Mouse (Mus musculus): ENCODE data around the gene Atp10a. TPM values are rescaled to one million over a fixed set of nuclear protein-coding genes. Genes with fewer than 3 reads are reported as not detected.
A peak's percentile ranks its signal among the peaks of the same experiment; 100 is the strongest.
"Not testable (repeated sequence)": the region's sequence is repeated elsewhere in the genome, so short reads cannot be mapped to it uniquely, and the experiment has no call there.

Gene Atp10a
- polyA plus RNA-seq, 1 experiment, result 6.2 TPM

DNA sequence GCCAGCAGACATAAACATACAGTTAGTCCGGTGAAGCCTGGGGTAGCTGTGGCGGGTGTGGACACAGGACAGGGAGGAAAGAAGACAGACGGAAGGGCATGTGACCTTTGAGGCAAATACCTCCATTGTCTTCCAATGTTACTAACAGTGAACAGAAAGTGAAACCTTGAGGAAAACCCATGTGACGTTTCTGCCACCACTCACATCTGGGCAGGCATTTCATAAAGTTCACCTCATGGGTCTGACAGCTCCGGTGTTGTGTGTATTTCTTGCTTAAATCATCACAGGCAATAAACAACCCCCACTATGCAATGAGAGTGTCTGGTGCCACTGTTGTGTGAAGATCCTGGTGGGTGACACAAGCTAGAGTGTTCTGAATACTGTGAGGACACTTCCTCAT lies 173.1 kb downstream of the Atp10a start:
- WGBS, result 90% methylated on average over 5 of the region's 5 CpGs
- no peak overlapping the region for H3K27ac ChIP-seq (ENCODE audit: insufficient read depth, low read length)

DNA sequence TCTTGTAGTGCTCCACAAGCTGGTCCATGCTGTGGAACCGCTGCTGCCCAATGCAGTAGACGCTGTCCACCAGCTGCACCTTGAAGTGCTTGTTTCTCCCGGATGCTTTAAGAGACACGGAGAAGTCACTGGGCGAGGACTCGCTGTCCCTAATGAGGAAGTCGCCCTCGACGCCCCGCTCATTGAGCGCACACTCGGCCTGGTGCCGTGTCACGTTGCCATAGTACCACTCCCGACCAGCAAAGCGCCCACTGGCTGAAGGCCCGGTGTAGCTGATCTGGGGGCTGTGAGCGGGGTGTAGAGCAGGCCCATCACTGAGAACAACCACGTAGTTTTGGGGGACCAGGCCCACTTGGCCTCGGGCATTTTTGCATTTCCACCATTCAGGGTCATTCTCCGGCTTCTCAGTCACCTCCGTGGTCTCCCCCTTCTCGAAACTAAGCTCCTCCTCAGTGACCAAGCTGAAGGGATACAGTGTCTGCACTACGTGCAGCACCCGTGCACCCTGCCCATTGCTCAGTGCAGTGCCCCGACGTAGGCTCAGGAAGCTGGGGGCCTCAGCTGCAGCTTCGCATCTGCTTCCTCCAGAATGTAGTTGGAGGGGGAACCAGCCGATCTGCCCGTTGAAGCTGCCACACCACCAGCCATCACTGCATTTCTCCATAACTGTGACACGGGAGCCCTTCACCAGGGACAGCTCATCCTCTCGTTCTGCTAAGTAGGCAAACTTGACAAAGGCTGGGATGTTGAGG lies 181.1 kb downstream of the Atp10a start:
- H3K4me1 ChIP-seq (ENCODE audit: control insufficient read depth, insufficient read depth, low read length); DNase-seq; H3K27ac ChIP-seq (ENCODE audit: insufficient read depth, low read length); H3K27me3 ChIP-seq (ENCODE audit: control insufficient read depth, insufficient read depth, low read length); H3K4me3 ChIP-seq (replicated peaks; ENCODE audit: insufficient read depth, low read depth, low read length): not testable (repeated sequence)
- 94% methylated on average over 32 of the region's 32 CpGs for WGBS

More for the DNA sequence above, 173.1 kb downstream of the Atp10a start:
- no peak overlapping the region for H3K4me3 ChIP-seq (replicated peaks; ENCODE audit: insufficient read depth, low read depth, low read length)
- TF ChIP-seq POLR2A (IDR thresholded peaks at IDR 0.05; ENCODE audit: borderline replicate concordance, insufficient read depth, low read length) (no peak), CTCF (IDR thresholded peaks at IDR 0.05; ENCODE audit: borderline replicate concordance, insufficient read depth, low read depth, low read length) (no peak)
- H3K27me3 ChIP-seq (ENCODE audit: control insufficient read depth, insufficient read depth, low read length), result no peaks in the 10 kb centered on the region
- H3K4me1 ChIP-seq (ENCODE audit: control insufficient read depth, insufficient read depth, low read length), result no peaks in the 10 kb centered on the region
- no peak for DNase-seq

DNA sequence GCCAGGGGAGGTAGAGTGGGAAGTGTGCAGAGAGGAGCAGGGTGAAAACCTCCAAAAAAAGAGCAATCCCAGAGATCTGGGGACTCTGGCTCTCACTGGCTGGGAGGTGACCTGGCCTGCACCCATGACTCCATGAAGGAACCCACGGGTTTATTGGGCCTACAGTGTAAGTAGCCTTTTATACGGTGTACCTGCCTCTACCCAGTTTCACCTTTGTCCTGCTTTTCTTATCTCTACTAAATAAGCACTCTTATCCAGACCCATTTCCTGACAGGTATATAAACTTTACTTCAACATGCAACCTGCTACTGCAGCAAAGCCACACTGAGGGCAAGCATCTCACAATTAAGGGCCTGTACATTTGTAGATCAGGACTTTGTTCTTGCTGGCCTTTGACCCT lies 184.4 kb downstream of the Atp10a start:
- peaks cover 15% of the 10 kb centered on the region for H3K4me1 ChIP-seq (ENCODE audit: control insufficient read depth, insufficient read depth, low read length)
- WGBS, result 90% methylated on average over 2 of the region's 2 CpGs
- TF ChIP-seq CTCF (IDR thresholded peaks at IDR 0.05; ENCODE audit: borderline replicate concordance, insufficient read depth, low read depth, low read length) (no peak), POLR2A (IDR thresholded peaks at IDR 0.05; ENCODE audit: borderline replicate concordance, insufficient read depth, low read length) (no peak)
- no peak for DNase-seq
- H3K27me3 ChIP-seq (ENCODE audit: control insufficient read depth, insufficient read depth, low read length), result no peaks in the 10 kb centered on the region
- H3K27ac ChIP-seq (ENCODE audit: insufficient read depth, low read length), result no peak overlapping the region
- H3K4me3 ChIP-seq (replicated peaks; ENCODE audit: insufficient read depth, low read depth, low read length), result no peak overlapping the region

DNA sequence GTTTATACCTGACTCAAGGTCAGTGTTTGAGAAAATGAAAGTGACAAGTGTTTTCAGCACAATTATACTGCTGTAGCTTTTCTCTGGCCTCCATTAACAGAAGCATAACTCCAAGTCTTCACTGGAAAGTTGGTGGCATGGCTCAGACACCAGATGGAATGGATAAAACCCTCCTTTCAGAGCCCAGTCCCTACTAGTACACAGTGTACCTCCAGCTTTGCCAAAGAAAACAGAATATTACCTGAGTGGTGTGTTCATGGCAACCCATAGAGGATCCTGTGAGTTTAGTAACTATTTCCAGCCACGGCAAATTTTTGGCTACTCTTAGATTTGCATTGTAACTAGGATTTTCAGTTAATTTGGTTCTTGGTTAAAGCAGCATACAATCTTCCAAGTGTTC lies 185.1 kb downstream of the Atp10a start:
- no peak for TF ChIP-seq CTCF (IDR thresholded peaks at IDR 0.05; ENCODE audit: borderline replicate concordance, insufficient read depth, low read depth, low read length)
- TF ChIP-seq POLR2A (IDR thresholded peaks at IDR 0.05; ENCODE audit: borderline replicate concordance, insufficient read depth, low read length), result no peak
- H3K27ac ChIP-seq (ENCODE audit: insufficient read depth, low read length), result no peak overlapping the region

DNA sequence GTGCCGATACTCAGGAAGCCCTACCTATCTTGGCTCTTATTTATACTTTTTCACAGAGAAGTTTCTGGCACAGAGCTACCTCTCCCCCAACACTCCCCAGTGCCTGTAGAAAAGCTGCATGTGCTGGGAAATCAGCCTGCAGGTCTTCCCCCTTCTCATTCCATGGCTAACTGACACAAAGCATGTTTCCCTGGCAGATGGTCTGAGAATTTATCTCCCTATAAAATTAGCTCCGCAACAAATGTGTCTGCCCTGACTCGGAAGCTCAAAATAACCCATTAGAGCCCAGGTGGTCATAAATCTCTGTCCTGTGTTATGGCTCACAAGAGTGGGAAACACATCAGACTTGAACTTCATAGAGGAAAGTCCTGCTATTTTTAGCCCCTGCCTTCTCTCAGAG lies 186.9 kb downstream of the Atp10a start:
- H3K4me3 ChIP-seq (replicated peaks; ENCODE audit: insufficient read depth, low read depth, low read length), result no peak overlapping the region
- peak; percentile 55 to 80 for DNase-seq
- TF ChIP-seq POLR2A (IDR thresholded peaks at IDR 0.05; ENCODE audit: borderline replicate concordance, insufficient read depth, low read length) (no peak), CTCF (IDR thresholded peaks at IDR 0.05; ENCODE audit: borderline replicate concordance, insufficient read depth, low read depth, low read length) (no peak)
- H3K27ac ChIP-seq (ENCODE audit: insufficient read depth, low read length), result peak overlapping the region; percentile 99
- H3K4me1 ChIP-seq (ENCODE audit: control insufficient read depth, insufficient read depth, low read length), result peaks cover 15% of the 10 kb centered on the region
- H3K27me3 ChIP-seq (ENCODE audit: control insufficient read depth, insufficient read depth, low read length), result no peaks in the 10 kb centered on the region
- 6% methylated on average over 3 of the region's 3 CpGs for WGBS

More for the DNA sequence above, 185.1 kb downstream of the Atp10a start:
- no peaks in the 10 kb centered on the region for H3K27me3 ChIP-seq (ENCODE audit: control insufficient read depth, insufficient read depth, low read length)
- H3K4me1 ChIP-seq (ENCODE audit: control insufficient read depth, insufficient read depth, low read length), result peaks cover 15% of the 10 kb centered on the region
- H3K4me3 ChIP-seq (replicated peaks; ENCODE audit: insufficient read depth, low read depth, low read length), result no peak overlapping the region
- DNase-seq, result no peak
- 73% methylated on average over 1 of the region's 1 CpGs for WGBS

DNA sequence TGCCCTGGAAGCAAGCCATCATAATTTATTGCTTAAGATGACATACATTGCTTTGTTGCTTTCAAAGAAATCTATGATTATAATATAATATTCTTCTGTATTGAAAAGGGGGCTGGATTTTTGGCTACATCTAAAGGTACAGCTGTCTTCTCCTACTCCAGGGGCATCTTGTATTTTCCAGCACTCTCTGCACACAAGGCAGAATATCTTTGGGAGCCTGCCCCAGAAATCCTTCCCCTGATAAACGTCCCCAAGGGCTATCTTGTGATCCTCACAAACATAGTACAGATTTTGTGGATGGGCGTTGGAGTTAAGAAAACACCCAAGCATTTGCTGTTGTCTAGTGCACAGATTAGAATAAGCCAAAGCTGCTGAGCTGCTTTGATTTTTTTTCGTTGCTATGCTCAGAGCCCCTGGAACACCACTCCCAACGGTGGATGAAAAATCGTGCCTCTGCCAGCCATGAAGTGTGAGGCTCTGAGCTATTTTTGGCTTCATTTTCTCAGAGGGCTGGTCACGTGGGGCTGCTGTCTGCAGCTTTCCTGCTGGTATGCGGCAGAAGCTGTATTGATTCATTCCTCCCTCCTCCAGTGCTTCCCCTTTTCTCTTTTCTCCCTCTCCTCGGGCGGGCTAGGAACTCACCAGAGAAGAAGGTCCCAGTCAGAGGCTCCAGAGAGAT lies 187.9 kb downstream of the Atp10a start:
- peak; percentile 55; the same call in 1 of the 2 replicates for TF ChIP-seq POLR2A (IDR thresholded peaks at IDR 0.05; ENCODE audit: borderline replicate concordance, insufficient read depth, low read length)
- TF ChIP-seq CTCF (IDR thresholded peaks at IDR 0.05; ENCODE audit: borderline replicate concordance, insufficient read depth, low read depth, low read length), result no peak
- 0% methylated on average over 9 of the region's 9 CpGs for WGBS
- Histone ChIP-seq H3K4me3 (replicated peaks; ENCODE audit: insufficient read depth, low read depth, low read length) (no peak overlapping the region), H3K27me3 (ENCODE audit: control insufficient read depth, insufficient read depth, low read length) (no peaks in the 10 kb centered on the region), H3K27ac (ENCODE audit: insufficient read depth, low read length) (peak overlapping the region; percentile 86), H3K4me1 (ENCODE audit: control insufficient read depth, insufficient read depth, low read length) (peaks cover 15% of the 10 kb centered on the region)
- peak; percentile 88 to 95 for DNase-seq

DNA sequence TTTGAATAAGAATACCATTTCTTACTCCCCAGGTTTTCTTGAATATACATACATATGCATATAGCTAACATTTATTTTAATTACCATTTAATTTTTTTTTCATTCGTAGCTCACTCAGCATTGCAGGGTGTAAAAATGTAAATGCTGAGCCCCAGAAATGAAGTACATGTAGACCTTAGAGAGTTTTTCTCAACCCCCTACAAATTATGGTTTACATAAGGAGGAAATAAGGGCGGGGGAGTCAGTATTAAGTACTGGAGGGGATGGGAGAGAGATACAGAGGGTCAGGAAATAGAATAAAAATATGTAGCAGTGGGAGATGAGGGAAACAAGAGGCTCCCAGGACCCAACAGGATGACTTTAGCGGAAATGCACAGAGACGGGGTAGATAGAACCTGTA lies 188.5 kb downstream of the Atp10a start:
- peaks cover 15% of the 10 kb centered on the region for H3K4me1 ChIP-seq (ENCODE audit: control insufficient read depth, insufficient read depth, low read length)
- H3K27ac ChIP-seq (ENCODE audit: insufficient read depth, low read length), result peak overlapping the region; percentile 49; the same call in 1 of the 2 replicates
- 34% methylated on average over 4 of the region's 4 CpGs for WGBS
- TF ChIP-seq CTCF (IDR thresholded peaks at IDR 0.05; ENCODE audit: borderline replicate concordance, insufficient read depth, low read depth, low read length) (no peak), POLR2A (IDR thresholded peaks at IDR 0.05; ENCODE audit: borderline replicate concordance, insufficient read depth, low read length) (no peak)
- peak in 1 of 2 experiments; percentile 8 for DNase-seq
- no peak overlapping the region for H3K4me3 ChIP-seq (replicated peaks; ENCODE audit: insufficient read depth, low read depth, low read length)
- H3K27me3 ChIP-seq (ENCODE audit: control insufficient read depth, insufficient read depth, low read length), result no peaks in the 10 kb centered on the region

DNA sequence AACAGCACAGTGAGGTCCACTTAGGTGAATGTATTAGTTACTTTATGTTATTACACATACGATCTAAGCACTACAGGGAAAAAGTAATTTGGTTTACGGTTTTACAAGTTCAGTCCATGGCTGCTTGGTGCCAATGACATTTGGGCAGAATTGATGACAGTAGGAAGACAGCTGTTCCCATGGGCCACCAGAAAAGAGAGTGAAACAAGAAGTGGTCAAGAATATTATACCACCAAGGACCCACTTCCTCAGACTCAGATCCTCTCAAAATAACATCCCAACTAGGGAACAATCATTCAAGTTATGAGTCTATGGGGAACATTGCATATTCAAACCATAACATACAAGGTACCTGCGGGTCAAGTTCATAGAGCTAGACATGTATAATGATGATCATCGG lies 203.0 kb downstream of the Atp10a start:
- Histone ChIP-seq H3K27me3 (ENCODE audit: control insufficient read depth, insufficient read depth, low read length) (no peaks in the 10 kb centered on the region), H3K27ac (ENCODE audit: insufficient read depth, low read length) (no peak overlapping the region), H3K4me1 (ENCODE audit: control insufficient read depth, insufficient read depth, low read length) (no peaks in the 10 kb centered on the region), H3K4me3 (replicated peaks; ENCODE audit: insufficient read depth, low read depth, low read length) (no peak overlapping the region)
- no peak for DNase-seq
- TF ChIP-seq CTCF (IDR thresholded peaks at IDR 0.05; ENCODE audit: borderline replicate concordance, insufficient read depth, low read depth, low read length) (no peak), POLR2A (IDR thresholded peaks at IDR 0.05; ENCODE audit: borderline replicate concordance, insufficient read depth, low read length) (no peak)
- WGBS, result 97% methylated on average over 4 of the region's 4 CpGs

All from cerebellum, adult 2 months (tissue).